Mouse (Mus musculus): Measurements from ENCODE around the gene Hbq1b.
A peak's percentile ranks its signal among the peaks of the same experiment; 100 is the strongest.

Gene Hbq1b

GRCm38 (mm10) chr11:32300279-32301267 lies 13.8 kb downstream of the Hbq1b start:
- DNase-seq (ENCODE audit: low read depth, low spot score) = no peak

- DNase-seq (ENCODE audit: low read depth, low spot score) = no peak
Observed at GRCm38 (mm10) chr11:32301506-32301905, 14.7 kb downstream of the Hbq1b start.

DNA sequence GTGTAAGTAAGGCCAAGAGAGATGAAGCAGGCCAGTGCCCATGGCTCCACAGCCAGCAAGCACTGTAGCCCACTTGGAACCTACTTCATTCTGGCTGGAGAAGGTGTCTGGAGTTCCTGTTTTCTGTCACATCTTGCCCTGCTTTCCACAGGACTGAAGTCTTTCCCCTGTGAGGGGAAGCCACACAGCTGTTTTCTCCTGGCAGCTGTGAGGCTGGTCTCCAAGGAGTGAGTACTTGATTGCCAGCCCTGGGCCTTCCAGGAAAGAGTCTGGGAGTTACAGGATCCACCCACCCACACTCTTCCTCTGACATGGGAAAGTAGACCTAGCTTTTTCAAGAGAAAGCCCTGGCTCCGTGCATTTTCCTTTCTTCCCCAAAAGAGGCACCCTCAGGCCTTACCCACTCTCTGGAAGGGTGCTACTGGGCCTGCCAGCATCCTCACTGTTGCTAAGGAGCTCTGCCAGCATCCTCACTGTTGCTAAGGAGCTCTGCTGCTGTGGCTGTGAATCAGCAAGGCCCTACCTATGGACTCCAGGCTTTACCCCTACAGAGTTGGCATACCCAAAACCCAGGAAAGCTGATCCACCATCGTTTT lies 16.2 kb downstream of the Hbq1b start:
- peak; percentile 82 for DNase-seq (ENCODE audit: low read depth, low spot score)

DNA sequence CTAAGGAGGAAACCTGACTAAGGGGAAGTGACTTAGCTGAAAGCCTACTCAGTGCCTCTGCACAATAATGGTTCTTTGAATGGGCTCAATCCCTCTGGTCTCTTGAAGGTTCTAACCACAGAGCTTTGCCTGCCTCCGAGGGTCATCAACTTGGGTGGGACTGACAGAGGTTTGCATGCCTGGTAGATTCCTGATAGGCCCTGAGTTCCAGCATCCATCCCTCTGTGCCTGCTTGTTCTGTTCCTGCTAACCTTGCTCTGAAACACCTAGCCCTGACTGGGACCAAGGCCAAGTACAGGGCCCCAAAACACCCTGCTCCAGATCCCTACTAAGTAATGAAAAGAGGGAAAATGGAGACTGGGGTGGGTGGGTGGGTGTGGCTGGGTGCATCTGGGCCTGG lies 16.7 kb downstream of the Hbq1b start:
- no peak for DNase-seq (ENCODE audit: low read depth, low spot score)

DNA sequence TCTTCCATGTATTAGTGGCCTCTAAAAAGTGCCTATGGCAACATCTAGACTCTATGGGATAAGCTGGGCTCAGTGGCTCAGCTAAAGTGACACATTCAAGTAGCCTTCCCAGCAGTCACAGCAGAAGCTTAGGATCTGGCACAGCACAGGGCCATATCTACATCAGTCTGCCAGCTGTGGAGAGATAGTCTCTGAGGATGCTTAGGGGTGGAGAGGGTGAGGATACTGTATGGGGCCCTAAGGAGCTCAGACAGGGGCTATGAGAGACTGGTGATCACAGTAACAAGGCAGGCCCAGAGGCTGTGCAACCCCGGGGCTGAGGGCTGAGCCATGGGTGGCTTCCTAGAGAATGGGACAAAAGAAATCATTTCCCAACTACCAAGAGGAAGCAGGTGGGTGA lies 20.2 kb downstream of the Hbq1b start:
- no peak for DNase-seq (ENCODE audit: low read depth, low spot score)

GRCm38 (mm10) chr11:32309446-32309845 lies 22.7 kb downstream of the Hbq1b start:
- no peak for DNase-seq (ENCODE audit: low read depth, low spot score)

- DNase-seq (ENCODE audit: low read depth, low spot score) = no peak
Observed at GRCm38 (mm10) chr11:32309928-32310327, 23.2 kb downstream of the Hbq1b start.

GRCm38 (mm10) chr11:32316009-32316408 lies 29.2 kb downstream of the Hbq1b start:
- DNase-seq (ENCODE audit: low read depth, low spot score) = no peak

DNA sequence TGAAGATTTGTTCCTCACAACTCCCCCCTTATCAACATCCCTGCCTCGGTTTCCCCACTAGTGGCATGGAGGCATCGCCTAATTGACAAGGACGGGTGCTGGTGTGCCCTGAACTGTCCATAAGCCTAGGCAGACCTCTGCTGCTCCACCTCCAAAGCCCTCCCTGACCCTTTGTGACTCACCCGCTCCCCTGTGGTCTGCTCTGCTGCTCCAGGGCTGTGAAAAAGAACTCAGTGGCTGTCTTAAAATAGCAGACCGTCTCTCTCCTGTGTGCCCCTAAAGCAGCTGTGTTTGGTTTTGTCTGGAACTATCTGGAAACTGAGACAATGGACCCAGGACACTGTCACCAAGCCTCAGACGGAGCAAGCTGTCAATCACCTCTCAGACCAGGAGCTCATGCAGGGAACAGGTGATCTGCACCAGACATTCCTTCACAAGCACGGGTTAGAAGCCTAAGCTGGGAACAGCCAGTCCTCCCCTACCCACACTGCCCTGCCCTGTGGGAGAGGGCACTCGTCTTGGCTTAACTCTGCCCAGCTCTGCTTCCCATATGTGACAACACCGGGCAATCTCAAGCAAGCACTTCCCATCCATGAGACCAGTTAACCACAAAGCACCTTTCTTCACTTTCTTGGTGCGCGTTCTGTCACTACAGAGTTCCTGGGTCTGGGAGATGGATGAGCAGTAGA lies 33.9 kb downstream of the Hbq1b start:
- DNase-seq (ENCODE audit: low read depth, low spot score) = no peak

- DNase-seq (ENCODE audit: low read depth, low spot score) = no peak
Observed at GRCm38 (mm10) chr11:32321196-32321565, 34.4 kb downstream of the Hbq1b start.

DNA sequence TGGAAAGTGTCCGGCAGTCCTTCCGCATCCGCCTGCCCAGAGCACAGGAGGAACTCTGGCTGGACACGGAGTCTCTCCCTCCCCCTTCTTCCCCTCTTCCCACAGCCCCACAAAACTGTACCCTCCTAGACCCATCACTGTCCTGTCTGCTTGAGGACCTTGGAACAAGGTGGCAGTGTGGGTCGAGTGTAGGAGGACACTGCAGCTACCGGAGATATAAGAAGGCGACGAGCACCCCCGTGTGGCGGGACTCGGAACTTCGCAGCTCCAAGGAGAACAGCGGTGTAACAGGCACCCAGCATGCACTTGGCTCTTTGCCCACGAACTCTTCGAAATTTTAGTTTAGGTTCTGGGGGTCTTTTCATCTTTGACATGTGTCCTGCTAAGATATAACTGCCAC lies 37.8 kb downstream of the Hbq1b start:
- no peak for DNase-seq (ENCODE audit: low read depth, low spot score)

GRCm38 (mm10) chr11:32331075-32331474 lies 44.3 kb downstream of the Hbq1b start:
- no peak for DNase-seq (ENCODE audit: low read depth, low spot score)

DNA sequence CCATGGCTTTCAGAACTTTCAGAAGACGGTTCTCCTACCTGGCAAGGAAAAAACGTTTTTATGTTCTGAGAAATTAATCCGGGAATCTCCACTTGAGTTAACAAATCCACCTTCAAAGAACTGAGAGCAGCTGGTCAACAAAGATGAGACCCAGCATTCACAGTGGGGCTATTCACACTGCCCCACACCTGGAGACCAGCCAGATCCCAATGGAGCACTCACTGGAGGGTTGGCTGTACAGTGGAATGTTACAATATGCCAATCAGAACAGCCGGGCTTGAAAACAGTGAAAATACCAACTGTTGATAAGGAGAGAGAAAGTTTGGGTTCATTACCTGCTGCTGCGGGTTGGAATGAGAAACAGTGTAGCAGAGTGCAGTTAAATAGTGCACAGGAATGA lies 45.1 kb downstream of the Hbq1b start:
- no peak for DNase-seq (ENCODE audit: low read depth, low spot score)

- DNase-seq (ENCODE audit: low read depth, low spot score) = no peak
Observed at GRCm38 (mm10) chr11:32333235-32333634, 46.5 kb downstream of the Hbq1b start.

GRCm38 (mm10) chr11:32336435-32336907 lies 49.7 kb downstream of the Hbq1b start:
- DNase-seq (ENCODE audit: low read depth, low spot score) = no peak
